Mouse (Mus musculus): ENCODE data around the gene Pkd1l2.

DNA sequence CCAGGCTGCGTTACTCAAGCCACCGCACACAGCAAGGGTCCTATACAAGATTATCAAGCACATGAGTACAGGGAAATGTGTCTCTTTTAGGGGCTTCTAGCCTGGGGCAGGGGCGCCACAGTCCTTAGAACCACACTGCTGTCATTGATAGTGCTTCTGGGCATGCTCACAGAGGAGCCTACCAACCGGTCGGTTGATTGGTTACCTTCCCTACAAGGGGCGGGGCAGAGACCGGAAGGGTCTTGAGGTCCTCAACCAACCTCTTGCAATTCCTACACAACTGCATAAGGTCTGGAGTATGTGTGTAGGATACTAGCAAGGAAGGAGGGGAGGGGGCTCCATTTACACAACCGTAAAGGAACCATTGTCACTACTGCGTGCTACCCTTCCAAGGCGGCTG is 53.6 kb downstream of the Pkd1l2 start:
- TF ChIP-seq CTCF (conservative IDR thresholded peaks at IDR 0.05; ENCODE audit: low read length) (no peak), NANOG (IDR thresholded peaks at IDR 0.05; ENCODE audit: borderline replicate concordance, low read length) (no peak)
